Mouse (Mus musculus): ENCODE measurements around the gene Cpxm1.

- TF ChIP-seq CTCF (IDR thresholded peaks at IDR 0.05; ENCODE audit: low read depth, low read length) (no peak), POLR2A (IDR thresholded peaks at IDR 0.05; ENCODE audit: borderline replicate concordance, low read depth, low read length) (no peak)
Measured at GRCm38 (mm10) chr2:130408194-130408593, 10.8 kb upstream of the Cpxm1 start.

Data from bone marrow macrophage, adult 2 months (primary cell).